Mouse (Mus musculus) limb, embryonic 15.5 days (tissue): Measurements from ENCODE around the gene Pank1. TPM values are rescaled to one million over a fixed set of nuclear protein-coding genes. Genes with fewer than 3 reads are reported as not detected.

ENCODE experiments used
- ATAC-seq: fragments of 200-750 bp; cut with Nextera tagmentation; 2 replicates; pipeline ENCODE4 v1.8.0; 2017; ENCODE audit warnings: low read depth, moderate TSS enrichment; ENCODE audit not compliant: insufficient number of reproducible peaks, low FRiP score, low TSS enrichment
- H3K27ac ChIP-seq: fragments of 300-500 bp; sonication (generic); 2 replicates; pipeline ENCODE4 v1.5.1; 2015; ENCODE audit warnings: moderate library complexity, mild to moderate bottlenecking, inconsistent platforms
- H3K27me3 ChIP-seq: fragments of 300-500 bp; sonication (generic); 2 replicates; pipeline ENCODE4 v1.6.1; 2015; ENCODE audit warnings: inconsistent platforms
- H3K36me3 ChIP-seq: fragments of 300-500 bp; sonication (generic); 2 replicates; pipeline ENCODE4 v1.6.1; 2015; ENCODE audit warnings: inconsistent platforms
- H3K4me1 ChIP-seq: fragments of 300-500 bp; sonication (generic); 2 replicates; pipeline ENCODE4 v1.6.1; 2015; ENCODE audit warnings: inconsistent platforms
- H3K4me2 ChIP-seq: fragments of 300-500 bp; sonication (generic); 2 replicates; pipeline ENCODE4 v1.6.1; 2015; ENCODE audit warnings: mild to moderate bottlenecking, inconsistent platforms
- H3K4me3 ChIP-seq: fragments of 300-500 bp; sonication (generic); 2 replicates; pipeline ENCODE4 v1.5.1; 2015; ENCODE audit warnings: mild to moderate bottlenecking, inconsistent platforms
- H3K9ac ChIP-seq: fragments of 300-500 bp; sonication (generic); 2 replicates; pipeline ENCODE4 v1.6.1; 2015; ENCODE audit warnings: inconsistent platforms
- H3K9me3 ChIP-seq: fragments of 300-500 bp; sonication (generic); 2 replicates; pipeline ENCODE4 v1.6.1; 2016; ENCODE audit warnings: inconsistent platforms
- WGBS: fragments of 180-500 bp; shearing (Covaris S2); methylation state at CpG from one replicate; pipeline ENCODE4 v1.1.7; 2015; 5-methylcytosine and 5-hydroxymethylcytosine counted together
- microRNA counts: library from miRNA; unstranded; fragments of <30 nt; microRNA quantifications from one replicate; lab custom pipeline; 2016
- microRNA-seq: library from miRNA; unstranded; fragments of <30 nt; microRNA quantifications from one replicate; pipeline ENCODE4, GENCODE M21; 2016
- polyA plus RNA-seq: library from polyadenylated mRNA; unstranded; fragments of >200 nt; fragmentation: Nextera tagmentation; extraction: Ambion mirVana; gene quantifications from 2 replicates; pipeline ENCODE4 v1.2.1, GENCODE M21; 2015

Pank1 gene
- polyA plus RNA-seq, 1 experiment from 2014 or later = 6.1 TPM

DNA sequence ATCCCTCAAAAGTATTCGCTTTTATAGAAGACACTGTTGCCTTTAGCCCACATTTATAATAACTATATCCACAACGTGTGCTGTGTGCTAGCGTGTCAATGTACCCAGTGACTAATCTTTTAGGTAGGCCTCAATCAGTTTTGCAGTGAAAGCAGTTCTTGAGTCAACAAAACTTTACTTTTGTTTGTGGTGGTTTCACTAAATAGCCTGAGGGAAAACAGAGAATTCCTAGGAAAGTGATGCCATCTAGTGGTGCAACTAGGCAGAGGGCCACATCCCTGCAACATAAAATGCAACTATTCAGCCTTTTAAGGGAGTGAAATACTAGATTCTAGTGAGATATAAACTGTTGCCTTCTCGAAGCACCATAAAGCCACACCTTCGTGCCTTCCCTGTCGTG, 106.5 kb downstream of the Pank1 start:
- whole genome bisulfite sequencing = 22% methylated on average over 6 of the region's 6 CpGs
- no peak for ATAC-seq
- no peaks in the 10 kb centered on the region for H3K9me3 ChIP-seq
- H3K4me2 ChIP-seq = no peak overlapping the region
- H3K4me1 ChIP-seq = no peaks in the 10 kb centered on the region
- no peak overlapping the region; the same call in 1 of the 2 replicates for H3K27ac ChIP-seq
- H3K9ac ChIP-seq = no peak overlapping the region
- no peaks in the 10 kb centered on the region for H3K36me3 ChIP-seq
- no peaks in the 10 kb centered on the region for H3K27me3 ChIP-seq
- H3K4me3 ChIP-seq = no peak overlapping the region

DNA sequence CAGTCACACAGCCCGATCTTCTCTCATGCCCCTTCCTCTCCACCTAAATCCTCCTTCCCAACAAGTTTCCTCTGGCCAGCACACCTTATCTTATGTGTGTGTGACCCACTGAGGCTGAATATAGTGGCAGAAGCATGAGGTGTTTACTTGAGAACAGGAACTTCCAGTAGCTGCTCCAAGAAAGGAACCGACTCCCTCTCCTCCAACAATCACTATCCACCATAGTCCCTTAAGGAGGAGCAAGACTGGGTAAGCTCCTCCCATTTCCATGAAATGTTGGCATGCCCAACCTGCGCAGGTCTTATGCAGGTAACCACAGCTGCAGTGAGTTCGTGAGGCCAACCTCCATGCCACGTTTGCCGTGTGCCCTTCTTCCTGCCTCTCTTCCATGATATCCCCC, 108.5 kb downstream of the Pank1 start:
- H3K9me3 ChIP-seq = no peaks in the 10 kb centered on the region
- H3K4me2 ChIP-seq = no peak overlapping the region
- ATAC-seq = no peak
- H3K4me1 ChIP-seq = no peaks in the 10 kb centered on the region
- no peaks in the 10 kb centered on the region for H3K36me3 ChIP-seq
- no peaks in the 10 kb centered on the region for H3K27me3 ChIP-seq
- 84% methylated on average over 6 of the region's 6 CpGs for WGBS
- no peak overlapping the region for H3K4me3 ChIP-seq
- H3K27ac ChIP-seq = no peak overlapping the region
- no peak overlapping the region for H3K9ac ChIP-seq

DNA sequence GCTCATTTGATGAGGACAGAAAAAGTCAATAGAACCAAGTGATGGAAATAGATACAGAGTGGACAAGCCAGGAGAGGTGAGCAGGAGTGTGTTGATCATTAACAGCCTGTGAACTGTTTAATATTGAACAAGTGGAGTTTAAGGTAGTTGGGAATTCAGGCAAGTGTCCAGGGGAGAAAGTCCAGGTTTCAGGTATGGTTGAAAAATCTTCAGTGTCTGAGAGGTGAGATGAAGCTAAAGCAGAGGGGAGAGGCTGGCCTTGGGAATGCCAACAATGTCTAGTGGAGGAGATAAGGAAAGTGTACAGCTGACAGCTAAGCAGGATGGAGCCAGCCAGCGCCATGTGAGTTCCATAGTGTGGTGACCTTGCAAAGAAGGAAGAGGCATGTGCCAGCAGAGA, 120.5 kb downstream of the Pank1 start:
- Histone ChIP-seq H3K4me3 (no peak overlapping the region), H3K4me2 (no peak overlapping the region), H3K27me3 (no peaks in the 10 kb centered on the region), H3K9me3 (no peaks in the 10 kb centered on the region), H3K4me1 (no peaks in the 10 kb centered on the region), H3K36me3 (no peaks in the 10 kb centered on the region), H3K27ac (no peak overlapping the region), H3K9ac (no peak overlapping the region)
- 77% methylated on average over 1 of the region's 1 CpGs for WGBS
- ATAC-seq = no peak

MicroRNAs encoded within 50 kb of the gene (microRNA counts, 519-probe panel; counts per million panel counts)
- microRNA mmu-miR-107 (lab: Ali Mortazavi, UCI) = 3,093 counts per million, percentile 72 among the panel's probes with 10 or more counts

Small RNA genes within 50 kb of the gene (microRNA-seq; reads per million reads assigned to microRNA genes)
- gene Mir107 = 1,142 reads per million, percentile 75 among the genes with 10 or more reads in this experiment

Other genes starting within 250 kb of the Pank1 start
- gene Ifit1bl2, start 238.7 kb downstream of the Pank1 start, polyA plus RNA-seq = 0.15 and 0.24 TPM in 2 replicates
- gene Ifit1, start 238.6 kb downstream of the Pank1 start, polyA plus RNA-seq = 0.86 and 1.5 TPM in 2 replicates
- 0.90 and 1.4 TPM in 2 replicates for gene Slc16a12, start 132.2 kb downstream of the Pank1 start, polyA plus RNA-seq
- 56.0 and 58.0 TPM in 2 replicates for gene Kif20b, start 42.9 kb upstream of the Pank1 start, polyA plus RNA-seq